Mouse (Mus musculus) neural tube, embryonic 14.5 days (tissue): ENCODE data around the gene Ssxb5. TPM values are rescaled to one million over a fixed set of nuclear protein-coding genes. Genes with fewer than 3 reads are reported as not detected.
"Not testable (repeated sequence)": the region's sequence is repeated elsewhere in the genome, so short reads cannot be mapped to it uniquely, and the experiment has no call there.

ENCODE experiments used
- ATAC-seq: fragments of 200-750 bp; cut with Nextera tagmentation; 2 replicates; pipeline ENCODE4 v1.8.0; 2017; ENCODE audit warnings: low read depth, mild to moderate bottlenecking, moderate TSS enrichment, moderate library complexity
- H3K27ac ChIP-seq: fragments of 300-500 bp; sonication (generic); 2 replicates; pipeline ENCODE4 v1.5.1; 2014; ENCODE audit warnings: low read depth, mild to moderate bottlenecking, control low read depth, low read length, moderate library complexity, mixed read lengths
- H3K27me3 ChIP-seq: fragments of 300-500 bp; sonication (generic); 2 replicates; pipeline ENCODE4 v1.6.1; 2014; ENCODE audit warnings: low read length; ENCODE audit not compliant: control insufficient read depth, insufficient read depth
- H3K36me3 ChIP-seq: fragments of 300-500 bp; sonication (generic); 2 replicates; pipeline ENCODE4 v1.6.1; 2014; ENCODE audit warnings: low read length, mixed read lengths; ENCODE audit not compliant: control insufficient read depth, insufficient read depth
- H3K4me1 ChIP-seq: fragments of 300-500 bp; sonication (generic); 2 replicates; pipeline ENCODE4 v1.6.1; 2014; ENCODE audit warnings: low read length; ENCODE audit not compliant: control insufficient read depth, insufficient read depth
- H3K4me2 ChIP-seq: fragments of 300-500 bp; sonication (generic); 2 replicates; pipeline ENCODE4 v1.6.1; 2014; ENCODE audit warnings: mild to moderate bottlenecking, low read depth, low read length, control low read depth
- H3K4me3 ChIP-seq: fragments of 300-500 bp; sonication (generic); 2 replicates; pipeline ENCODE4 v1.5.1; 2014; ENCODE audit warnings: low read depth, low read length, control low read depth, mixed read lengths
- H3K9ac ChIP-seq: fragments of 300-500 bp; sonication (generic); replicated peaks from 2 replicates; pipeline ENCODE4 v1.6.1; 2014; ENCODE audit warnings: low read depth, mild to moderate bottlenecking, control low read depth, low read length, mixed read lengths
- H3K9me3 ChIP-seq: fragments of 300-500 bp; sonication (generic); 2 replicates; pipeline ENCODE4 v1.6.1; 2016; ENCODE audit warnings: low read length; ENCODE audit not compliant: control insufficient read depth
- WGBS: fragments of 180-500 bp; shearing (Covaris S2); extraction: QIAGEN DNeasy Blood & Tissue Kit; methylation state at CpG from one replicate; pipeline ENCODE4 v1.1.7; 2014; 5-methylcytosine and 5-hydroxymethylcytosine counted together
- polyA plus RNA-seq: library from polyadenylated mRNA; unstranded; fragments of >200 nt; fragmentation: Nextera tagmentation; extraction: Ambion mirVana; gene quantifications from 2 replicates; pipeline ENCODE4 v1.2.1, GENCODE M21; 2014

The Ssxb5 gene
- not detected in 2 replicates for polyA plus RNA-seq

DNA sequence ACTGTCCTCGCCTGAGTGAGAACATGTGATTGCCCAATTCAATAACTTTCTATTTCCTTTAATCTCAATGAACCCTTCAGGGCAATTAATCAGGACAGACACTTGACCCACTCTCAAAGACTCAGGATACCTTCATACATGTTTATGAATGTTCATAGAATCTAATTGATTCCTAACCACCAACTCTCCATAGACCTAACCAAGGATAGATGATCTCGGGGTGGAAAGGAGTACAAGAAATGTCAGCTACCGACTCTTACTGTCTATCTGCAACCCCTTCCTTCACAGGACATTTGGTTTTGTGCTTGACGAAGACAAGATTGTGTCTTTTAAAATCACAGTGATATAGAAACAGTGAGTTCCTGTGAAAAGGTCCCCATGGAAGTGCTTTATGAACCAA, at the start of gene Ssxb5:
TSS of gene Ssxb5 (plus strand) at position 301 of the 400 bp plus-strand sequence.
- not testable (repeated sequence) for H3K9ac ChIP-seq, H3K4me2 ChIP-seq, H3K4me1 ChIP-seq, H3K4me3 ChIP-seq, H3K27ac ChIP-seq, H3K27me3 ChIP-seq, H3K36me3 ChIP-seq, ATAC-seq, H3K9me3 ChIP-seq
- 83% methylated on average over 4 of the region's 4 CpGs for WGBS

DNA sequence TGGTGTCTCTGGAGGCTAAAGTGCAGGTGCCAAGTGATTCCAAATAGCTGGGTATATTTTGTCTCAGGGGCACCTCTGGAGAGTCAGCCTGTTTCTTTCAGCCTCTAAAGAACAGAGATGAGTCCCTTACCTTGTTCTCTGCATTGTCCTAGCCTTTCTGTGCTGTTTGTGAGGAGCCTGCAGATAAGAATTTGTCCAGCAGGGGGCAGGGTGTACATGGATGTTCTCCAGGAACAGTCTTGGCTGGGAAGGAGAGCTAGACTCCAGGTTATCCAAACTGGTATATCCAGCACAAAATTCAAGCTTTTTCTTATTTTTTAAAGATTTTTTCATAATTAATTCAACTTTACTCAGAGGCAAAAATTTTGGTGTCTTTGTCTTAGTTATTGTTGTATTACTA, 28.6 kb downstream of the Ssxb5 start:
- Histone ChIP-seq H3K4me2 (no peak overlapping the region), H3K27me3 (no peaks in the 10 kb centered on the region), H3K36me3 (no peaks in the 10 kb centered on the region), H3K27ac (no peak overlapping the region), H3K9ac (no peak overlapping the region), H3K9me3 (no peaks in the 10 kb centered on the region), H3K4me3 (no peak overlapping the region), H3K4me1 (no peaks in the 10 kb centered on the region)
- ATAC-seq = no peak

DNA sequence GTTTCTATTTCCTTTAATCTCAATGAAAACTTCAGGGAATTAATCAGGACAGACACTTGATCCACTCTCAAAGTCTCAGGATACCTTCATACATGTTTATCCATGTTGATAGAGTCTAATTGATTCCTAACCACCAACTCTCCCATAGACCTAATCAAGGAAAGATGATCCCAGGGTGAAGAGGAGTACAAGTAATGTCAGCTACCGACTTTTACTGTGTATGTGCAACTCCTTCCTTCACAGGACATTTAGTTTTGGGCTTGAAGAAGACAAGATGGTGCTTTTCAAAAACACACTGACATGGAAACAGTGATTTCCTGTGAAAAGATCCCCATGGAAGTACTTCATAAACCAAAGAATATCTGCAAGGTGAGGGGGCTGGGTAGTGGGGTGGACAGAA, 40.2 kb downstream of the Ssxb5 start, which contains the start of gene Gm6592:
TSS of gene Gm6592 (plus strand) at position 301 of the 400 bp plus-strand sequence.
- no peaks in the 10 kb centered on the region; the same call in 1 of the 2 replicates for H3K9me3 ChIP-seq
- no peaks in the 10 kb centered on the region for H3K27me3 ChIP-seq
- no peak within 1 kb of the TSS for H3K27ac ChIP-seq
- H3K4me2 ChIP-seq = no peak within 1 kb of the TSS
- no peak within 1 kb of the TSS for H3K9ac ChIP-seq
- ATAC-seq = no peak
- no peaks in the 10 kb centered on the region for H3K4me1 ChIP-seq
- H3K36me3 ChIP-seq = no peaks in the 10 kb centered on the region
- no peak within 1 kb of the TSS for H3K4me3 ChIP-seq
- 72% methylated on average over 1 of the region's 1 CpGs for WGBS

DNA sequence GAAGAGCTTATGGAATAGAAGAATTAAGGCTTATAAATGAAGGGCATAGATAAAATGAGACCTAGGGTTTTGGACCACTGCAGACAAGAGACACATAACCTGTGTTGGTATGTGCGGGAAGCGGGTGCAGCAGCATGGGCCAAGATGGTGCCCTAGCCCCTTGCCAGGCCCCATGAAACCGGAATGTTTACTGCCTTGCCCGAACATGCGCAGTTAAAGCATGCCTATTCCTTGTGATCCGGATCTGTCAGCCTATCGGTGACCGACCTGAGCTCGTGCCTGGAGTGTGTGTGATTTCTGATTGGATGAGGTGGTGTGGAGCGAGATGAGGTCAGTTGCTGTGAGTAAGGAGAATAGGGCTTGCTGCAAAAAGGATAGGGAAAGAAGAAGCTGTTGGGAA, 49.0 kb downstream of the Ssxb5 start:
- WGBS = 87% methylated on average over 10 of the region's 10 CpGs
- no peak overlapping the region for H3K27ac ChIP-seq
- no peak overlapping the region for H3K4me3 ChIP-seq
- no peak overlapping the region for H3K4me2 ChIP-seq
- no peaks in the 10 kb centered on the region for H3K36me3 ChIP-seq
- no peak for ATAC-seq
- no peaks in the 10 kb centered on the region for H3K9me3 ChIP-seq
- H3K9ac ChIP-seq = no peak overlapping the region
- H3K4me1 ChIP-seq = no peaks in the 10 kb centered on the region
- H3K27me3 ChIP-seq = no peaks in the 10 kb centered on the region

Other genes starting within 250 kb of the Ssxb5 start
- not detected in 2 replicates for gene Ssxb3, start 211.9 kb upstream of the Ssxb5 start, polyA plus RNA-seq
- not detected in 2 replicates for gene Ssxb8, start 112.8 kb upstream of the Ssxb5 start, polyA plus RNA-seq
- not detected in 2 replicates for gene Ssx9, start 55.3 kb upstream of the Ssxb5 start, polyA plus RNA-seq
- gene Gm6592, start 40.3 kb downstream of the Ssxb5 start, polyA plus RNA-seq = not detected in 2 replicates
- not detected in 2 replicates for gene Gm5751, start 70.6 kb downstream of the Ssxb5 start, polyA plus RNA-seq
- 34.3 and 37.4 TPM in 2 replicates for gene B630019K06Rik, start 88.7 kb downstream of the Ssxb5 start, polyA plus RNA-seq
- gene Fthl17b, start 159.3 kb downstream of the Ssxb5 start, polyA plus RNA-seq = not detected in 2 replicates
- gene Fthl17c, start 172.9 kb downstream of the Ssxb5 start, polyA plus RNA-seq = not detected in 2 replicates
- not detected in 2 replicates for gene Fthl17d, start 183.1 kb downstream of the Ssxb5 start, polyA plus RNA-seq
- gene Fthl17e, start 229.8 kb downstream of the Ssxb5 start, polyA plus RNA-seq = not detected in 2 replicates